Mouse (Mus musculus) kidney, embryonic 16.5 days (tissue): Measurements from ENCODE around the gene BC003965. TPM values are rescaled to one million over a fixed set of nuclear protein-coding genes. Genes with fewer than 3 reads are reported as not detected.
A peak's percentile ranks its signal among the peaks of the same experiment; 100 is the strongest.

Source experiments
- ATAC-seq: fragments of 200-750 bp; cut with Nextera tagmentation; 2 replicates; pipeline ENCODE4 v1.8.0; 2017; ENCODE audit warnings: moderate TSS enrichment; ENCODE audit not compliant: low FRiP score, low TSS enrichment
- H3K27ac ChIP-seq: fragments of 300-500 bp; sonication (generic); 2 replicates; pipeline ENCODE4 v1.5.1; 2014; ENCODE audit warnings: low read length
- H3K27me3 ChIP-seq: fragments of 300-500 bp; sonication (generic); 2 replicates; pipeline ENCODE4 v1.6.1; 2014; ENCODE audit warnings: low read length, control low read depth, mixed read lengths; ENCODE audit not compliant: insufficient read depth
- H3K36me3 ChIP-seq: fragments of 300-500 bp; sonication (generic); 2 replicates; pipeline ENCODE4 v1.6.1; 2014; ENCODE audit warnings: low read length, control low read depth, mixed read lengths; ENCODE audit not compliant: insufficient read depth
- H3K4me1 ChIP-seq: fragments of 300-500 bp; sonication (generic); 2 replicates; pipeline ENCODE4 v1.6.1; 2014; ENCODE audit warnings: low read length, control low read depth, mixed read lengths; ENCODE audit not compliant: insufficient read depth
- H3K4me2 ChIP-seq: fragments of 300-500 bp; sonication (generic); replicated peaks from 2 replicates; pipeline ENCODE4 v1.6.1; 2014; ENCODE audit warnings: low read depth, low read length
- H3K4me3 ChIP-seq: fragments of 300-500 bp; sonication (generic); 2 replicates; pipeline ENCODE4 v1.5.1; 2014; ENCODE audit warnings: mild to moderate bottlenecking, low read length
- H3K9ac ChIP-seq: fragments of 300-500 bp; sonication (generic); replicated peaks from 2 replicates; pipeline ENCODE4 v1.6.1; 2014; ENCODE audit warnings: low read length
- H3K9me3 ChIP-seq: fragments of 300-500 bp; sonication (generic); 2 replicates; pipeline ENCODE4 v1.6.1; 2016; ENCODE audit warnings: low read length, control low read depth
- WGBS: fragments of 180-500 bp; shearing (Covaris S2); extraction: QIAGEN DNeasy Blood & Tissue Kit; methylation state at CpG from one replicate; pipeline ENCODE4 v1.1.7; 2014; 5-methylcytosine and 5-hydroxymethylcytosine counted together
- polyA plus RNA-seq: library from polyadenylated mRNA; unstranded; fragments of >200 nt; fragmentation: Nextera tagmentation; extraction: Ambion mirVana; gene quantifications from 2 replicates; pipeline ENCODE4 v1.2.1, GENCODE M21; 2015

Gene BC003965
- polyA plus RNA-seq = 34.4 and 35.6 TPM in 2 replicates

DNA sequence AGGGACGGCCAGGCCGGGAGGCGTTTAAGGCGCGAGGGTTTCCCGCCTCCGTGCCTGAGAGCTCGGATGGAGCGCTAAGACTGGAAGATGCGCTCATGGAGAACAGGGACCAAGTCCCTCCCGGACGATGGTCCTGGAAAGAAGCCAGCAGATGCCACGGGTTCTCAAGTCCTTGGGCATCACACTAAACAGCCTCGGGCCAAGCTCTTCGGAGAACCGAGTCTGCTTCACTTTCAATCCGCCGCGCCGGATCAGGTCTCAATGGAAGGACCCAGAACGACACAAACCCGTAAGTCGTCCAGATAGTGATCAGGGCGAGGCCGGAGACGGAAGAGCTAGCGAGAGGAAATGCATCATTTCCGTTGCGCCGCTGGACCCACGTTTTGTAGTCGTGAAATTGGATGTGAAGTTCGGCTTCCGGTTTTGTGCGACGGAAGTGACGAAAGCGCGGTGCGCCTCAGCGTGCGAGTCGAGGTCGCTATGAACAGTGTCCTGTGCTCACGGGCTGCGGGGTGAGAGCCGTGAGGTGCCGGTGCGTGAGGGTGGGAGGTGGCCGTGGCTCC is at the start of gene BC003965:
BC003965 (plus strand) TSS at position 426 of the 563 bp plus-strand sequence.
- peak within 1 kb of the TSS; percentile 87 for H3K27ac ChIP-seq
- ATAC-seq = peak; percentile 82
- H3K4me3 ChIP-seq = peak within 1 kb of the TSS; percentile 98
- H3K27me3 ChIP-seq = peaks cover 5% of the 10 kb centered on the region; the same call in 1 of the 2 replicates
- H3K4me2 ChIP-seq = peak within 1 kb of the TSS; percentile 99
- H3K9ac ChIP-seq = peak within 1 kb of the TSS; percentile 78
- peaks cover 18% of the 10 kb centered on the region for H3K4me1 ChIP-seq
- no peaks in the 10 kb centered on the region for H3K9me3 ChIP-seq
- WGBS = under 1% methylated on average over 50 of the region's 50 CpGs
- peaks cover 3% of the 10 kb centered on the region; the same call in 1 of the 2 replicates for H3K36me3 ChIP-seq

DNA sequence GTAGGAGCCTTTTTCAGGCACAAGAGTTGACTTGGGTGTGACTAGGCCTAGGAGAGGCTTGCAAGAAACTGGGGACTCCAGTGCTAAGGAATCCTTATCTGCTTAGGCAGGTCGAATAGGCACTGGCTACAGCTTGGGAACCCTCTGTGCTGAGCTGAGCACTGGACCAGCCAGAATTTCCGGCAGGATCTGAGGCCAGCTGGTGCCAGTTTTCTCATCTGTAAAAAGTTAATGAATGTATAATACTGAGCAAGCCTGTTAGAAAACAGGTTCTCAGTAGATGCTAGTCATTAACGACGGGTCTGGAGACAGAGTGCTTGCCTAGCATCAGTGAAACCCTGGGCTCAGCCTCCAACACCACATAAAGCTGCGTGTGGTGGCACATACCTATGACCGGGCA is 48.7 kb upstream of the BC003965 start:
- Histone ChIP-seq H3K4me1 (peaks cover 10% of the 10 kb centered on the region), H3K27ac (no peak overlapping the region), H3K4me3 (no peak overlapping the region), H3K36me3 (no peaks in the 10 kb centered on the region), H3K4me2 (no peak overlapping the region), H3K9ac (no peak overlapping the region), H3K27me3 (no peaks in the 10 kb centered on the region), H3K9me3 (no peaks in the 10 kb centered on the region)
- ATAC-seq = no peak
- WGBS = 82% methylated on average over 6 of the region's 6 CpGs

DNA sequence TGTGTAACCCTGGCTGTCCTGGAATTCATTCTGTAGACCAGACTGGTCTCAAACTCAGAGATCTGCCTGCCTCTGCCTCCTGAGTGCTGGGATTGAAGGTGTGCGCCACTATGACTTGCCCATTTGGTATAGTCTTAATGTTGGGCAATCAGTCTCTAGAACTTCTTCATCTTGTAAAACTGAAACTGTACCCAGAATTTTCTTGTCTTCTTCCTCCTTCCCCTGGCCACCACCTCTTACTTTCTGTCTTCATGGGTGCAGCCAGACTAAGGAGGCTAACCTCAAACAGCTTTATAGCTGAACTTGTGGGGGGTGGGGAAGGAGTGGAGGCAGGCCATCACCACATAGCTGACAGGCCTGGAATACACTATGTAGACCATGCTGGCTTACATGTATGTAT is 45.6 kb upstream of the BC003965 start:
- no peaks in the 10 kb centered on the region for H3K27me3 ChIP-seq
- ATAC-seq = no peak
- WGBS = 96% methylated on average over 1 of the region's 1 CpGs
- H3K36me3 ChIP-seq = no peaks in the 10 kb centered on the region
- H3K27ac ChIP-seq = no peak overlapping the region
- H3K4me2 ChIP-seq = no peak overlapping the region
- no peak overlapping the region for H3K9ac ChIP-seq
- no peaks in the 10 kb centered on the region for H3K9me3 ChIP-seq
- H3K4me1 ChIP-seq = peaks cover 9% of the 10 kb centered on the region
- H3K4me3 ChIP-seq = no peak overlapping the region

DNA sequence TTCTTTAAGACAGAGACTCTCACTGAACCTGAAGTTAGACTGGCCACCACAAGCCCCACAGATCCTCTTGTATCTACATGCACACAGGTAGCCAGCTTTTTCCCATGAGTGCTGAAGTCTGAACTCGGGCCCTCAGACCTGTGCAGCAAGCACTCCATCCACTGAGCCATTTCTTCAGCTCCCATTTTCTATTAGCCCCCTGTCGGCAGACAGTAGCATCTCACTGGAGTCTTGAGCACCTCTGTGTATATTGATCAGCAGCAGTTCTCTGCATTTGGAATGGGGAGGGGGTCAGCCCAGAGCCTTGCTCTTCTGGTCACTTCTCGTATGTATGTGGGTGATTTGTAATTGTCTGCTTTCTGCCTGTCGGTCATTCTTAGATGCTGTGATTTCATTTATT is 44.4 kb upstream of the BC003965 start:
- Histone ChIP-seq H3K4me3 (no peak overlapping the region), H3K27ac (no peak overlapping the region), H3K4me2 (no peak overlapping the region), H3K9ac (no peak overlapping the region), H3K27me3 (no peaks in the 10 kb centered on the region), H3K36me3 (no peaks in the 10 kb centered on the region), H3K9me3 (no peaks in the 10 kb centered on the region), H3K4me1 (no peaks in the 10 kb centered on the region)
- WGBS = 74% methylated on average over 4 of the region's 4 CpGs
- no peak for ATAC-seq

DNA sequence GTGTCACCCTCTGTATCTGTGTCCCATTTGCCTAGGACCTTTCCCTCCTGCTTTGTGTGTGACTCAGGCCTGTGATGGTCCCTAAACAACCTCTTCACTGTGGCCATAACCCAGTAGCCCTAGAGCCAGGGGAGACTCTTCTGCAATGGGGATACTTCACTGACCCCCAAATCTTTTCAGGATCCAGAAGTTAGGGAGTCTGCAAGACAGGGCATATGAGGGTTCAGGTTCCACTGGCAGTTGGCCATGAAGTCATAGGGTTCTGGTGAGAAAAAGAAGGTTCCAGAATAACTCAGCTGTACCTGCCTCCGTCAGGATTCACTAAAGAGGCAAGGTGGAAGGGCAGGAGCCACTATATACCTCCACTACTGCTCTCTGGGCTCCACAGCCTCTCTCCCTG is 22.2 kb upstream of the BC003965 start, which contains the start of gene Ccdc154:
Ccdc154 (plus strand) TSS at position 301 of the 400 bp plus-strand sequence.
- no peak for ATAC-seq
- H3K36me3 ChIP-seq = peaks cover 18% of the 10 kb centered on the region; the same call in 1 of the 2 replicates
- H3K4me3 ChIP-seq = no peak within 1 kb of the TSS
- H3K27ac ChIP-seq = no peak within 1 kb of the TSS
- no peak within 1 kb of the TSS for H3K9ac ChIP-seq
- H3K4me1 ChIP-seq = no peaks in the 10 kb centered on the region
- no peaks in the 10 kb centered on the region for H3K9me3 ChIP-seq
- H3K27me3 ChIP-seq = no peaks in the 10 kb centered on the region
- H3K4me2 ChIP-seq = no peak within 1 kb of the TSS
- WGBS = 85% methylated on average over 1 of the region's 1 CpGs

DNA sequence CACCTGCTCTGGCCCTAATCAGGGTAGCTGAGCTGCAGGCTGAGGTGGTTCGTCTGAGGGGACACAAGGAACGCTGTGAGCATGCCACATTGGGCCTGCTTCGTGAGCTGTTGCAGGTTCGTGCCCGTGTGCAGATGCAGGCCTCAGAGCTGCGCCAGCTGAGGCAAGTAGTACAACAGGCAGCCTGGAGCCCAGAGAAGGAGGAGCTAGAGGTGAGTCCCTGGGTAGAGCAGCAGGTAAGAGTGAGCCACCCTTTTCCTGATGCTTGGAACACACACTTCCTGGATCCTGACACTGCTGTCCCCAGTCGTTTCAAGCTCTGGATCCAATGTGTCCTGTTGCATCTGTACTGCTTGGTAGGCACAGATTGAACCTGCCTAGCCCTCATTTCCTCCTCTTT is 21.0 kb upstream of the BC003965 start:
- ATAC-seq = no peak
- Histone ChIP-seq H3K4me1 (no peaks in the 10 kb centered on the region), H3K4me2 (no peak overlapping the region), H3K4me3 (no peak overlapping the region), H3K9me3 (no peaks in the 10 kb centered on the region), H3K27ac (no peak overlapping the region), H3K9ac (no peak overlapping the region), H3K27me3 (no peaks in the 10 kb centered on the region), H3K36me3 (peaks cover 14% of the 10 kb centered on the region; the same call in 1 of the 2 replicates)
- 77% methylated on average over 7 of the region's 7 CpGs for WGBS

DNA sequence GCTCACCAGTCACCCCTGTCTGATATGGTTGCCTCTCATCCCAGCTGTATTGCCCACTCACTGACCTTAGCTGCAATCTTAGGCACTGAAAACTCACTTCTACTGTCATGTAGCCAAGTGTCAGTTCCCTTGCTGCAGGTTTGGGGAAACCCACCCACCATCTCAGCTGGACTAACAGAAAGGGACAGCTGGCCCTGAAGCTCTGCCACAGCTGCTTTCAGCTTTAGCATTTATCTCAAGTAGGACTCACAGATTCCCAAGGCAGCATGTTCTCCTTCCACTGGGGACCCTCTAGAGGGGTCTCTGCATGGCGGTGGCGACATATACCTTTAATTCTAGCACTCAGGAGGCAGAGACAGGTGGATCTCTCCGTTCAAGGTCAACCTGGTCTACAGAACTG is 19.6 kb upstream of the BC003965 start:
- Histone ChIP-seq H3K9ac (no peak overlapping the region), H3K4me3 (no peak overlapping the region), H3K4me1 (no peaks in the 10 kb centered on the region), H3K36me3 (peaks cover 6% of the 10 kb centered on the region; the same call in 1 of the 2 replicates), H3K4me2 (no peak overlapping the region), H3K9me3 (no peaks in the 10 kb centered on the region), H3K27me3 (no peaks in the 10 kb centered on the region), H3K27ac (no peak overlapping the region)
- ATAC-seq = no peak
- WGBS = 83% methylated on average over 3 of the region's 3 CpGs

DNA sequence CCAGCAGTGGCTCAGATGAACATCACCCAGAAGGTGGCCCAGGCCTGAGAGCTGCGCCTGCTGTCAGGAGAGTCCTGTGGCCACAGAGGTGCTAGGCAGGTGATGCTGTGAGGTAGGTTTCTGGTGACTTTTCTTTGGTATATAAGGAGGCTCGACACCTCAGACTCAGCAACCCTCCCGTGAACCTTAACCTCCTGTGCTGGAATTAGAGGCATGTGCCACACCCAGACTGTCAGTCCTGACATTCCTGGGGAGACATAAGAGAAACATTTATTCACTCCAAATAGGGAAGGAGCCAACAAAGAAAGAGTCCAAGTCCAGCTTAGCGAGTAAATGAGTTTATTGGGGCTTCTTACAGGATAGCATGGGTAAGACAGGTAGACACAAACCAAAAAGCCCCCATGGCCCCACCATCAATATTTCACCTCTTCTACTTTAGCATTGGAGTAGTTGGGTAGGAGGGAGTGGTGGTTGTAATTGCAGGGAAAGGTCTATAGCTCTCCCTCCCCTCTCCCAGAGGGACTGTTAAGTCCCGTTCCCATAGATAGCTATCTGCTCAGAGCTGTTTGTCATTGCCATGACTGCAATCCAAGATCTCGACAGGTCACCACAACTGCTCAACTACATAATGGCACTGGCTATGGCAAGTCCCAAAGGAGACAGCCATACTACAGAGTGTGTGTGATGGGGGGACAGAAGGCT is 18.2 kb upstream of the BC003965 start:
- Histone ChIP-seq H3K27ac (no peak overlapping the region), H3K27me3 (no peaks in the 10 kb centered on the region), H3K4me2 (no peak overlapping the region), H3K9me3 (no peaks in the 10 kb centered on the region), H3K4me3 (no peak overlapping the region), H3K36me3 (no peaks in the 10 kb centered on the region), H3K9ac (no peak overlapping the region), H3K4me1 (no peaks in the 10 kb centered on the region)
- WGBS = 33% methylated on average over 6 of the region's 6 CpGs
- no peak for ATAC-seq

DNA sequence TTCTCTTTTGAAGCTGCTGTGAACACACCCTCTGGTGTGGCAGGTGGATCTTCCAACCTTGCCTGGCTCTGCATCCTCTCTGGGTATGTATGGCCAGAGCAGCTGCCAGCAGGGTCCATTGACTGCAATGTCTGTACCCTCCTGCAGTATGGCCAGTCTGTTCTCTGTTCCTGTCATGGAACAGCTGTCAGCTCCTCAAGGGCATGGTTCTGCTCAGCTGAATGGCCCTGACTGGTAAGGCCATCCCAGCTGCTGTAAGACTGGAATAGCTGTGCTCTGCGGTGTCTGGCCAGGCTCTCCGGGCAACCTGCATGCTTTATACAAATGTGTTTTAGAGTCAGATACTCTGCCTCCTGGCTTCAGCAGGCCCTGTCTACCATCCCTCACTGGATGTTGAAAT is 14.6 kb upstream of the BC003965 start:
- H3K4me1 ChIP-seq = no peaks in the 10 kb centered on the region
- ATAC-seq = no peak
- H3K9me3 ChIP-seq = no peaks in the 10 kb centered on the region
- H3K27ac ChIP-seq = no peak overlapping the region
- H3K27me3 ChIP-seq = no peaks in the 10 kb centered on the region
- 93% methylated on average over 2 of the region's 2 CpGs for WGBS
- H3K4me2 ChIP-seq = no peak overlapping the region
- no peak overlapping the region for H3K4me3 ChIP-seq
- no peaks in the 10 kb centered on the region for H3K36me3 ChIP-seq
- no peak overlapping the region for H3K9ac ChIP-seq

DNA sequence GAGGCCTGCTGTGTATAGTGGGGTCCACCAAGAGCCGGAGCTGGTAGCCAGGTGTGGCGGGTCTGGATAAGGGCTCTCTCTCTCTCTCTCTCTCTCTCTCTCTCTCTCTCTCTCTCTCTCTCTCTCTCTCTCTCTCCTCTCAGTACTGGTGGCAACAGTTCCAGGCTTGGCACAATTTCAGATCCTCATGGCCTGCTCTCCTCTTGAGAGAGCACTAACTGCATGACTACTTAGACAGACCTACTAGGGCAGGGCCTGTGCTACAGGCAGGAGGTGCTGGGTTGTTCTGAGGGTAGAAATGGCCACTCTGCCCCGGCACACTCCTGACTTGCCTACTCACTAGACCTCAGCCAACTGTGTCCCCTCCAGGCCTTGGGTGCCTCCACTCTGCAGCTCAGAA is 11.8 kb upstream of the BC003965 start:
- Histone ChIP-seq H3K9ac (no peak overlapping the region), H3K27me3 (no peaks in the 10 kb centered on the region), H3K36me3 (no peaks in the 10 kb centered on the region), H3K27ac (no peak overlapping the region), H3K4me3 (no peak overlapping the region), H3K4me1 (no peaks in the 10 kb centered on the region), H3K9me3 (no peaks in the 10 kb centered on the region), H3K4me2 (no peak overlapping the region)
- ATAC-seq = no peak
- WGBS = 96% methylated on average over 3 of the region's 3 CpGs
